Mouse (Mus musculus): Measurements from ENCODE around the gene Vmn1r220.
"Not testable (repeated sequence)": the region's sequence is repeated elsewhere in the genome, so short reads cannot be mapped to it uniquely, and the experiment has no call there.

Gene Vmn1r220

DNA sequence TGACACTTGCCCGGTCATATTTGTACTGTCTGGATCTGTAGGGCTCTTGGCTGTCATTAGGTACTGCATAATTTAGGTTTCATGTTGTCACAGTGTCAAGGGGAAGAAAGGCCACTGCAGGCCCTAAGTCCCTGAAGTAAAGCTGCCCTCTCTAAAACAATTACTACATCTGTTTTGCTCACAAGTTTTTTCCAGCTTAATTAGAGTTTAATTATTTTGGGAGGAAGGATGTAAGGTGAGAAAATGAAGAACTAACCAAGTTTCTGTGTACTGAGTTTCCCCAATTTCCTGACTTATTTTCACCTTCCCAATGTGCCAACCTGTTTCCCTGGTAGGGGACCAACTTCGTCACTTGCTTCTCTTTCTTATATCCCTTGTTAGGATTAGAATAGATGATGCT, at the start of gene Vmn1r220:
TSS of gene Vmn1r220 (minus strand) at position 101 of the 400 bp plus-strand sequence.
- no peak for DNase-seq

DNA sequence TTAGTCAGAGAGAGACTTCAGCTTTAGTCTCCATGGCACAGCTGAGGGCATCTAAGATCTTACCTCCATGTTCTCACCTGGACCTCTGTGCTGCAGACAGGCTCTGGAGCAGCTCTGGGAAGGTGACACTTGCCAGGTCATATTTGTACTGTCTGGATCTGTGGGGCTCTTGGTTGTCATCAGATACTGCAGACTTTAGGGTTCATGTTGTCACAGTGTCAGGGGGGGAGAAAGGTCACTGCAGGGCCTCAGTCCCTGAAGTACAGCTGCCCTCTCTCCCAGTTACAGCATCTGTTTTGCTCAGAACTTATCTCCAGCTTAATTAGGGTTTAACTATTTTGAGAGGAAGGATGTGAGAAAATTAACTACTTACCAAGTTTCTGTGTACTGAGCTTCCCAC, 48.1 kb upstream of the Vmn1r220 start, which contains the start of gene Vmn1r222:
TSS of gene Vmn1r222 (minus strand) at position 101 of the 400 bp plus-strand sequence.
- not testable (repeated sequence) for DNase-seq

DNA sequence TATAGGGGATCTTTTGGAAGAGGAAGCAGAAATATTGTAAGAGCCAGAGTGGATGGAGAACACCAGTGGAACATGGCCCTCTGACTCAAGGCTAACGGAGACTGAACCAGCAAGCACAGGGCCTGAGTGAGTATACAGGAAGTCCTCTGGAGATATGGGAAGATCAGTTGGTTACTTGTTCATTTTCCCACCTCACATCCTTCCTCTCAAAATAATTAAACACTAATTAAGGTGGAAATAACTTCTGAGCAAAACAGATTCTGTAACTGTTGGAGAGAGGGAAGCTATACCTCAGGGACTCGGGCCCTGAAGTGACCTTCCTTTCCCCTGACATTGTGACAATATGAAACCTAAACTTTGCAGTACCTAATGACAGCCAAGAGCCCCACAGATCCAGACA, 26.1 kb upstream of the Vmn1r220 start, which contains the start of gene Vmn1r221:
TSS of gene Vmn1r221 (plus strand) at position 301 of the 400 bp plus-strand sequence.
- not testable (repeated sequence) for DNase-seq

DNA sequence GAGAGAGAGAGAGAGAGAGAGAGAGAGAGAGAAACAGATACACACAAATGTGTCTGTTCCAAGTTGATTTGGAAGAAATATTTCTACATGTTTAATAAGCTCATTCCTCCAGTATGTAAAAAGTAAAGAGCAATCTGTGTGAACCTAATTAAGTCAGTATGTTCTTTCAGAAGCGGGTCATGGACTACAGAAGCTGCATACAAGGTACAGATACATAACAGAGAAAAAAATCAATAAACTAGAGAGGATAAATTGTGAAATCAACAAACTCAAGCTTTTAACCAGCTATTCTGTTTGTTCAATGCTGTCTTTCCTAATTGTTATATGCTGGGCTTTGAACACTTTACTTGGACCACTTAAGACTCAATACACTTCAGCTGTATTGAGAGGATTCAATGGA, 16.1 kb upstream of the Vmn1r220 start:
- not testable (repeated sequence) for DNase-seq

DNA sequence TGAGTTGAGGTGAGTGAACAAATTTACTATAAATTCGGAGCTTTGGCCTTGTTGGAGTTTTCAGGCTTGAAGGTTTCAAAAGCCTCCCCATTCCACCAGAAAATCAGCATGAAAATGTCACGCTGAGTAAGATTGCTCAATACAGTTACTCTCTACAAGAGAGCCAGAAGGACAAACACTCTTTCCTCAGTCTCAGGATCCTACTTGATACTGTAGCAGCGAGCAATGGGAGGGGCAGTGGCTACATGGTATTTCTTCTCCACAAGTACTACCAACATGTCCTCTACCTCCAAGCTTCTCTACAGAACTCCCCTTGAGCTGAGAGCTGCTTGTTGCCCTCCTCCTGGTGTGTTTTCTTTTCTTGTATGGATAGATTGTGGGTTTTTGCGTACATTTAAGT, 21.3 kb downstream of the Vmn1r220 start:
- not testable (repeated sequence) for DNase-seq

DNA sequence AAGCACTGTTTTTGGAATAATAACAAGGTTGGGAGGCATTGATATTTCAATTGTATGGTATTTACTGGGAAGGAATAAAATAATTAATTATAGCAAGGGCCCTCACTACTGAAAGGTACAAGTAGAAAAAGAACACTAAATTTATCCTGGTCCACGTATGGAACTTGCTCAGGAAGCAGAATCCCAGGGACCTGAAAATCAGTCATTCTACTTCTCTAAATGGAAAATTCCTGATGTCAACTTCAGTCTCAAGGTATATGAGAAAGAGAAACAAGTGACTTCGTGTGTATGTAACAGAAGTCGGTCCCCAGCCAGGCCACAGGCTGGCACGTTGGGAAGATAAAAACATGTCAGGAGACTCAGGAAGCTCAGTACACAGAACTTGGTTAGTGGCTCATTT, 28.8 kb downstream of the Vmn1r220 start, which contains the start of gene Vmn1r219:
TSS of gene Vmn1r219 (plus strand) at position 301 of the 400 bp plus-strand sequence.
- DNase-seq = no peak

DNA sequence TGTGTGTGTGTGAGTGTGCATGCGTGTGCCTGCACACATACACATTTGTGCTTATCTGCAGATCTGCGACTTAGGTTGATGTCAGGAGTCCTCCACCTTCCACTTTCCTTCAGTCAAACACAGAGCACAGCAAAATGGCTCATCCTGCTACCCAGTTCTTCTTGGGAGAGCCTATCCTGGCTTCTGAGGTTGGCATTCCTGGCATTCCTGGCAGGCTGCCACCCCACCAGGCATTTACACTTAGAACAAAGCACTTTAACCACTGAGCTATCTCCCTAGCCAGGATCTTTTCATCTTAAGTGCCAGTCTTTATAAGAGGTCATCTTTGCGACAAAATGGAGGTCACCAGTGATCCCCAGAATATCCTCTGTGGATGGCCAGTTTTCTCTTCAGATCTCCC, 29.9 kb downstream of the Vmn1r220 start:
- no peak for DNase-seq

DNA sequence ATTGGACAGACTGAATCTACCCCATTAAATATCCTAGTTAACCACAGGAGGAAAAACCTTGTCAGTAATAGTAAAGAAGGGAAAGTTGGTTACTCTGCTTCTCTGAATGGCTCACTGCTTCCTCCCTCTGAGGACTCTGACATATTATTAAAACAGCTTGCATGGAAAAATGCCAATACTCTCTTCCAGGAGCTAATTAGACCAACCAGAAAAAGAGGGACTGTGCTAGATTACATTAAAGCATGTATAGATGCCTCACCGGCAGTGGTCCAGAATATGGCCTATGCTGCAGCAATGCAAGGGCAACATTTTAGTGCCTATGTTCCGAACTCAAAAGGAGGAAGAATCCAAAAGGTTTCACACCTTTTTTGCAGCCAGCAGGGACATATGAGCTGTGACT, 48.9 kb downstream of the Vmn1r220 start:
- DNase-seq = no peak

DNA sequence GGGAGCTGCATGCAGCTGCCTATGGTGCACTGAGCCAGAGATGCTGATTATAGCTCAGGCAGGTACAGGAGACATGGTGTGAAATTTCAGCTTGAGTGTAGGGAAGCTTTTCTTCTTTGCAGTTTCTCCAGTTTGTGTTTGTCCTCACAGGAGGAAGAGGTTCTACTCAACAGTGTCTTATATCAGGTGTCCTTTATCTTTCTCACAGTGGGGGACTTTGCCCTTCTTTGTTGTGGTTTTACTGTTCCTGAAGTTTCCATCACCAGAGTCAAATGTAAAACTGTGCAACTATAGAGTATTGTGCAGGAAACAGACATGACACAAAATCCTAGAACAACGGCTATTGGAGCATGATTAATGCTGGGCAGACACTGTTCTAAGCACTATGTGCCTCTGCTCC, 54.3 kb downstream of the Vmn1r220 start:
- no peak for DNase-seq

DNA sequence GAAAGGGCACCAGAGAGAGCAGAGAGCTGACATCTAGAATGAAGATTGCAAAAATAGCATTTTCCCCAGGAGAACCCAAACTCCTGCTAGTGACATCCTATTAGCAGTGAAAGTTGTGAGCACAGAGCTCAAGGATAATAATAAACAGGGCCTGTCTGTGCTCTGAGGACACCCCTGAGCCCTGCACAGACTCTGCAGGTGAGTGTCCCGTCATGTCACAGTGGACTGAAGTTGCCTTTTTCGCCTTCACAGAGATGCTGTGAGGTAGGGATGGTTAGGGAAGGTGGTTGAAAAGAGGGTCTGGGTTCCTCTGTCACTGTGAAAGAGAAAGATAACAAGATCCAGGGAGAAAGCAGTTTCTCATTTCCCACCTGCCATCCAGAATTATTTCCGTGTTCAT, 54.7 kb downstream of the Vmn1r220 start, which contains the start of gene Vmn1r218:
TSS of gene Vmn1r218 (plus strand) at position 57 of the 400 bp plus-strand sequence.
- DNase-seq = no peak
